Mouse (Mus musculus): ENCODE data around the gene Ccdc125.

GRCm38 (mm10) chr13:100681615-100682014 is 12.1 kb downstream of the Ccdc125 start:
- TF ChIP-seq POLR2A (IDR thresholded peaks at IDR 0.05; ENCODE audit: insufficient read depth, low read depth, low read length) (no peak), CTCF (IDR thresholded peaks at IDR 0.05) (no peak), EP300 (IDR thresholded peaks at IDR 0.05; ENCODE audit: insufficient read depth, low read depth, low read length) (no peak)

Data from heart, adult 2 months (tissue).